Mouse (Mus musculus): ENCODE data around the gene Zfp292. TPM values are rescaled to one million over a fixed set of nuclear protein-coding genes. Genes with fewer than 3 reads are reported as not detected.

Gene Zfp292
- polyA plus RNA-seq (2012; rRNA removed) = 0.12 and 0.28 TPM in 2 replicates

GRCm38 (mm10) chr4:34882818-34883217 lies at the start of gene Zfp292:
Gene Zfp292 (minus strand): TSS chr4:34882960.

GRCm38 (mm10) chr4:34893479-34893878 lies 10.7 kb upstream of the Zfp292 start, which contains the start of gene Cga:
Gene Cga (plus strand): TSS chr4:34893779.

GRCm38 (mm10) chr4:34777677-34778527 lies 104.9 kb downstream of the Zfp292 start, which contains the start of gene Smim8:
Gene Smim8 (minus strand): TSS chr4:34778423.

GRCm38 (mm10) chr4:34756163-34756562 lies 126.6 kb downstream of the Zfp292 start, which contains the start of gene Gm136:
Gene Gm136 (minus strand): TSS chr4:34756263.

Other genes starting within 250 kb of the Zfp292 start
- 5.9 and 6.0 TPM in 2 replicates for gene Slc35a1, start 195.5 kb downstream of the Zfp292 start, polyA plus RNA-seq (2012; rRNA removed)
- gene Cfap206, start 152.8 kb downstream of the Zfp292 start, polyA plus RNA-seq (2012; rRNA removed) = not detected in 2 replicates
- not detected in 2 replicates for gene Gm136, start 126.7 kb downstream of the Zfp292 start, polyA plus RNA-seq (2012; rRNA removed)
- 0.17 and 0.19 TPM in 2 replicates for gene Smim8, start 104.5 kb downstream of the Zfp292 start, polyA plus RNA-seq (2012; rRNA removed)
- gene Cga, start 10.8 kb upstream of the Zfp292 start, polyA plus RNA-seq (2012; rRNA removed) = 0.39 TPM in 1 of 2 replicates, not detected in the other